Mouse (Mus musculus) spleen, adult 2 months (tissue): ENCODE results near the gene Krtap19-1.

Experiments used
- CTCF ChIP-seq: fragments of 200-500 bp; IDR thresholded peaks from 2 replicates; pipeline ENCODE4 v1.5.1; 2011; ENCODE audit warnings: mild to moderate bottlenecking, inconsistent platforms; ENCODE audit not compliant: insufficient read depth, insufficient read length, insufficient replicate concordance; ENCODE audit errors: extremely low read depth
- POLR2A ChIP-seq: fragments of 200-500 bp; IDR thresholded peaks from 2 replicates; pipeline ENCODE4 v1.6.1; 2011; ENCODE audit warnings: low read depth, low read length, inconsistent platforms

DNA sequence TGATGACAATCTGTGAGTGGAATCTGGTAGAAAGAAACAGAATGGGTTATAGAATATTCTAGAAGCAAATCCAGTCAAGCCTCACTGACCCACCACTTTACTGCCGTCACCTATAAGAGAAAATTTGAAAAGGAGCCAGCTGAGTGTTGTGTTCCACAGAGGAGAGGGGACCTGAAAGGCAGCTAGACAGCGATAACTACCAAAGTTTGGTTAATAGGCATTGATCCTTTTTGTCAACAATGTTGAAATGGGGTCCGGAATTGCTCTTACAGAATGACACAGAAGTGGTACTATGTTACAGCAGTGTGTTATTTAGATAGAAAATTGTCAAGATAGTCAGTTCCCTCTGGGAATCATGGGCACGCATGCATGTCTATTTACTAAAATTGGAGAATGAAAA lies 20.7 kb downstream of the Krtap19-1 start:
- TF ChIP-seq CTCF (no peak), POLR2A (no peak)
